9 mouse cellular contexts compared by ENCODE assay signal in the genomic region with DNA sequence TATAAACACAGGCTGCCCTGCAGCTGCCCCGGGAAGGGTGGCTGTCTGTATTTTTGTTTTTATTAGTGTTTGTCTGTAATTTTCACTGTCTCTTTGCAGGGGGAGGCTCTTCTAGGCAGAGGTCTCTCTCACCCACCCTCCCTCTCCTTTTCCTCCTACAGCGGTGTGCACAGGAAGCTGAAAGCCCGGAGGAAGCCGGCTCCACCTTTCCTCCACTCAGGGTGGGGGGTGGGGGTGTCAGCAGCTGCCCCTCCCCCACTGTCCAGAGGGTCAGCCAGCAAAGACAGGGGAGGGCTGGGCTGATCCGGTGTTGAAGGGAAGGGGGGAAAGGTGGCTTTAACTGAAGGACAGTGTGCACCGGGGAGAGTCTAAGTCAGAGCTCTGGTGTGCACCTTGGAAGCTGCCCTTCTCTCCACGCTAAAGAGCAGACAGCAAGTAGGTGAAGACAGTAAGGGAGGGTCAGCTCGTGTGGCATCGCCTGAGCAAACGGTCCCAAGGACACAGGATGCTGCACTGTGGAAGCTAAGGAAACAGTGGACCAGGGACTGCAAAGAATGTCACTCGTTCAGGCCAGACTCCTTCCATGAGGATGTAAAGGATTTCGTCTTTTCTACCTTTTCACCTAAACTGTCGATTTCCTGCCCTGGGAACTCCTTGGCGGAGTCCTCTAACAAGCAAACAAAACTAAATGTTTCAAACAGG. TPM values are rescaled to one million over a fixed set of nuclear protein-coding genes. Genes with fewer than 3 reads are reported as not detected.
A peak's percentile ranks its signal among the peaks of the same experiment; 100 is the strongest.
DNase-seq lines count a peak whose midpoint lies in the region; ATAC-seq and TF ChIP-seq lines count a peak whose summit lies in the region.
"Had no signal": no experiment of that assay in that cellular context is flagged by ENCODE, and none has a peak within 500 bp of the region (broad histone marks: within the 10 kb centered on the region; RNA-seq: fewer than 3 reads in every experiment).

No protein-coding gene starts in this region.

- H3K4me3 ChIP-seq in kidney, adult 2 months (ENCODE audit: insufficient read depth, low read depth, low read length): no peak overlapping the region
- no peak overlapping the region for H3K4me3 ChIP-seq in embryonic fibroblast, embryonic 13.5 days (ENCODE audit: insufficient read depth, low read length)
- H3K4me3 ChIP-seq in intestine, embryonic 15.5 days (replicated peaks): no peak overlapping the region

- TF ChIP-seq CTCF in kidney, adult 2 months (conservative IDR thresholded peaks at IDR 0.05; ENCODE audit: insufficient read depth, insufficient read length, low read depth, low read length): no peak
- no peak for TF ChIP-seq CTCF in embryonic fibroblast, embryonic 13.5 days (IDR thresholded peaks at IDR 0.05; ENCODE audit: borderline replicate concordance, insufficient read depth, low read length)

- WGBS in kidney, adult 2 months: 19% methylated on average over 14 of the region's 14 CpGs
- 18% methylated on average over 14 of the region's 14 CpGs for WGBS in intestine, embryonic 15.5 days

- no peak overlapping the region for H3K9ac ChIP-seq in intestine, embryonic 15.5 days

- peak overlapping the region; percentile 34 for H3K4me2 ChIP-seq in intestine, embryonic 15.5 days (replicated peaks)

- H3K9me3 ChIP-seq in intestine, embryonic 15.5 days: no peaks in the 10 kb centered on the region

- peak; percentile 74 for DNase-seq in kidney, adult 2 months
- no peak for DNase-seq in kidney, adult 11 months
- no peak for DNase-seq in c-Kit-positive CD71-positive TER-119-positive erythroid progenitor cells, embryonic 14.5 days (ENCODE audit: low spot score)
- no peak for DNase-seq in layer of hippocampus, postnatal 14 days (ENCODE audit: low spot score in 2 of 2)
- no peak for DNase-seq in layer of hippocampus, adult 9-11 months

- no peak for TF ChIP-seq POLR2A in kidney, adult 2 months (IDR thresholded peaks at IDR 0.05; ENCODE audit: low read depth, low read length)
- no peak for TF ChIP-seq POLR2A in embryonic fibroblast, embryonic 13.5 days (IDR thresholded peaks at IDR 0.05; ENCODE audit: low read depth, low read length)

- H3K27ac ChIP-seq in kidney, adult 2 months (ENCODE audit: insufficient read depth, low read depth, low read length): peak overlapping the region; percentile 96
- peak overlapping the region; percentile 67 for H3K27ac ChIP-seq in embryonic fibroblast, embryonic 13.5 days (ENCODE audit: insufficient read depth, low read length)
- peak overlapping the region; percentile 87 for H3K27ac ChIP-seq in intestine, embryonic 15.5 days

- peaks cover 40% of the 10 kb centered on the region for H3K4me1 ChIP-seq in kidney, adult 2 months (ENCODE audit: control insufficient read depth, insufficient read depth, low read length)
- peaks cover 9% of the 10 kb centered on the region; the same call in 1 of the 2 replicates for H3K4me1 ChIP-seq in embryonic fibroblast, embryonic 13.5 days (ENCODE audit: control insufficient read depth, insufficient read depth, low read length)
- H3K4me1 ChIP-seq in intestine, embryonic 15.5 days (replicated peaks): peaks cover 73% of the 10 kb centered on the region

- no peaks in the 10 kb centered on the region for H3K36me3 ChIP-seq in kidney, adult 2 months (ENCODE audit: control insufficient read depth, insufficient read depth, low read length)
- no peaks in the 10 kb centered on the region for H3K36me3 ChIP-seq in intestine, embryonic 15.5 days

- no peaks in the 10 kb centered on the region for H3K27me3 ChIP-seq in kidney, adult 2 months (replicated peaks; ENCODE audit: control insufficient read depth, insufficient read depth, low read length)
- H3K27me3 ChIP-seq in intestine, embryonic 15.5 days (replicated peaks): no peaks in the 10 kb centered on the region
- H3K27me3 ChIP-seq: Patski had no signal

- 0 out of 2 replicates have a peak, but pooled peaks have one; percentile 23 for ATAC-seq in intestine, embryonic 15.5 days
- ATAC-seq in megakaryocyte, adult 5-6 weeks (ENCODE audit: poor library complexity, severe bottlenecking): peak; percentile 5; the same call in 1 of the 2 replicates

RNA-seq across cellular contexts. Expression of a gene that starts 46.0 kb away (rescaled TPM):
- polyA plus RNA-seq in kidney, adult 2 months (2012; rRNA removed): 31.1 and 35.3 TPM in 2 replicates
- polyA plus RNA-seq in embryonic fibroblast, embryonic 13.5 days (2011; ENCODE audit: insufficient read length, low read depth, missing spikeins): 18.0 and 20.5 TPM in 2 replicates
- polyA plus RNA-seq in intestine, embryonic 15.5 days (2015; fragmentation: Nextera tagmentation; extraction: Ambion mirVana): 23.5 and 26.0 TPM in 2 replicates
- total RNA-seq in megakaryocyte, adult 5-6 weeks (2015): 65.7 and 65.8 TPM in 2 replicates
- 56.4 and 56.8 TPM in 2 replicates for total RNA-seq in megakaryocyte, adult 5-6 weeks (2017)
- 10 to 100 TPM; 12.0 to 12.6 TPM for total RNA-seq in layer of hippocampus, postnatal 14 days (2021)
